Mouse (Mus musculus): ENCODE results near the gene Chrna10.

DNA sequence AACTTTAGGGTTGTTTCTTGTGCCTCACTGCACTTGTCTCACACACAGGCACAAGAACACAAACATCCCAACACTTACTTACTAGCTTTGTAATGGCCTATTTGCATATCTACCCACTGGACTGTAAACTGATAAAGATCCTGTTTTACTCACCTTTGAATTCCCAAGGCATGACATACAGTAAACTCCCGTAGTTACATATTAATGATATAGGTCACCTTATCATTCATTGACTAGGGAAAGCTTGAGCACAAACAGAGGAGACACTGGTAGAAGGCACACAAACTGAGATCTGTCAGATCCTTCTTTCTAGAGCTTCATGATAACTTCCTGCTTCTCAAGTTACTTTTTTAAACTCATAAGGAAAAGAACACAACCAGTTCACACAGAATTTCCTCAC, 54.4 kb downstream of the Chrna10 start:
- TF ChIP-seq GATA1 (IDR thresholded peaks at IDR 0.05; ENCODE audit: low read length) (no peak), TAL1 (IDR thresholded peaks at IDR 0.05; ENCODE audit: low read length) (no peak)

Data from erythroblast, embryonic 14.5 days (primary cell).